Mouse (Mus musculus) T-cell, adult 2 months (primary cell): ENCODE results near the gene Rnf217.

ENCODE experiments used
- DNase-seq: peaks from one replicate; pipeline ENCODE4 v3.0.0; 2022; ENCODE audit warnings: low spot score

Rnf217 gene

GRCm38 (mm10) chr10:31609066-31609961 lies at the start of gene Rnf217:
TSS of gene Rnf217 (minus strand) at chr10:31609184.
- DNase-seq = no peak

- no peak for DNase-seq
Measured at GRCm38 (mm10) chr10:31647270-31647669, 38.3 kb upstream of the Rnf217 start.

- DNase-seq = no peak
Measured at GRCm38 (mm10) chr10:31646083-31646482, 37.1 kb upstream of the Rnf217 start.

GRCm38 (mm10) chr10:31635098-31635497 lies 26.1 kb upstream of the Rnf217 start:
- no peak for DNase-seq

GRCm38 (mm10) chr10:31632005-31632404 lies 23.0 kb upstream of the Rnf217 start:
- no peak for DNase-seq

GRCm38 (mm10) chr10:31615355-31615754 lies 6.4 kb upstream of the Rnf217 start:
- no peak for DNase-seq

- DNase-seq = no peak
Measured at GRCm38 (mm10) chr10:31614111-31614510, 5.1 kb upstream of the Rnf217 start.

- no peak for DNase-seq
Measured at GRCm38 (mm10) chr10:31608441-31609065, 431 bp downstream of the Rnf217 start.

- DNase-seq = no peak
Measured at GRCm38 (mm10) chr10:31606981-31607867, 1.8 kb downstream of the Rnf217 start.

- DNase-seq = no peak
Measured at GRCm38 (mm10) chr10:31603855-31604254, 5.1 kb downstream of the Rnf217 start.

GRCm38 (mm10) chr10:31600116-31600515 lies 8.9 kb downstream of the Rnf217 start:
- no peak for DNase-seq

- DNase-seq = no peak
Measured at GRCm38 (mm10) chr10:31597886-31598285, 11.1 kb downstream of the Rnf217 start.

GRCm38 (mm10) chr10:31596804-31597203 lies 12.2 kb downstream of the Rnf217 start:
- DNase-seq = no peak

- DNase-seq = no peak
Measured at GRCm38 (mm10) chr10:31595326-31595725, 13.7 kb downstream of the Rnf217 start.

GRCm38 (mm10) chr10:31592741-31593524 lies 16.1 kb downstream of the Rnf217 start:
- DNase-seq = no peak

GRCm38 (mm10) chr10:31592095-31592740 lies 16.8 kb downstream of the Rnf217 start:
- DNase-seq = no peak

- DNase-seq = no peak
Measured at GRCm38 (mm10) chr10:31580722-31581121, 28.3 kb downstream of the Rnf217 start.

- no peak for DNase-seq
Measured at GRCm38 (mm10) chr10:31580073-31580472, 28.9 kb downstream of the Rnf217 start.

GRCm38 (mm10) chr10:31573267-31573666 lies 35.7 kb downstream of the Rnf217 start:
- no peak for DNase-seq

GRCm38 (mm10) chr10:31557311-31557710 lies 51.7 kb downstream of the Rnf217 start:
- DNase-seq = no peak

- DNase-seq = no peak
Measured at GRCm38 (mm10) chr10:31555433-31555960, 53.5 kb downstream of the Rnf217 start.
